Mouse (Mus musculus): ENCODE results near the gene Dynll2. TPM values are rescaled to one million over a fixed set of nuclear protein-coding genes. Genes with fewer than 3 reads are reported as not detected.
"Not testable (repeated sequence)": the region's sequence is repeated elsewhere in the genome, so short reads cannot be mapped to it uniquely, and the experiment has no call there.

Gene Dynll2
- total RNA-seq, 2 experiments from 2014 or later: 202 to 205 TPM

DNA sequence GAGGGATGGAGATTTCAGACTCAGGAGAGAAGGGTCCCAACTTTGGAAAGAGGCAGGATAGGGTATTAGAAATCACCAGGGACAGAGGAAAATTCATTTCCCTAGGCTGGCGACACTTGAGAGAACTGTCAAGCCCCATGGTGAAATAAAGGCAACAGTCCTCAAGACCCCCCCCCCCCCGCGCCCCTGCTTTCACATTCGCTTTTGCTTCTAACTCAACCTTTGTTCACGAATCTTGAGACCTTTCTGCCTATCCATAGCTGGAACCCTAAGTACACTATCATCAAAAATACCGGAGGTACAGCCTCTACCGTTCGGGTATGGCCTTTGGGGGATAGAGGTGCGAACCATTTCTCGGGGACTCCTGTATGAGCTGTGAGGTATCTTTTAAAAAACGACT is 528 bp upstream of the Dynll2 start:
- DNase-seq: no peak

DNA sequence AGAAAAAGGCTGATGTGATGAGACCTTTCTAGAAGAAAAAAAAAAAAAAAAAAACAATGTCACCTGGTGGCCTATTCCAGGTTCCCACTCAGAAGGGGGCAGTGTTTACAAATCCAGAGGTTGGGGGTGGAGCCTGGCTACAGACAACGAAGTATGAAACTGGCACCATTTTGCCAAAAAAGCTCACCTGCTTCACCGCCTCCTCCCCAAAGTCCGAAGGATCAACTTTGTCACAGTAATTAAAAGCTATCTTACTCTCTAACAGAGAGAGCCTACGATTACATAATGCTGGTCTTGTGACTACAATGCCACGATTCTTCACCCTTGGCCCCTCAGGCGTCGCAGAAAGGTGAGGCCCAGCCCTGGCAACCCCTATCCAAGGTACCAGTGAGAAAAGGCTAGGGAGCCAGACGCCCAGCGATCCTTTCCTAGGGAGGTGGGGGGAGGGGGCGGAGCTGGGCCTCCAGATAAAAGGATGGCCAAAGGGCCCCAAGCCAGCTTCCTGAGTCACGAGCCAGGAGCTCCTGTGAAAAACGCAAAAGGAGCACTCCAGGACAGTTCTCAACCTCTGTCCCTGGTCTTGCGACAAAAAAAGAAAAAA is 1.1 kb downstream of the Dynll2 start:
- peak; percentile 84 for DNase-seq

DNA sequence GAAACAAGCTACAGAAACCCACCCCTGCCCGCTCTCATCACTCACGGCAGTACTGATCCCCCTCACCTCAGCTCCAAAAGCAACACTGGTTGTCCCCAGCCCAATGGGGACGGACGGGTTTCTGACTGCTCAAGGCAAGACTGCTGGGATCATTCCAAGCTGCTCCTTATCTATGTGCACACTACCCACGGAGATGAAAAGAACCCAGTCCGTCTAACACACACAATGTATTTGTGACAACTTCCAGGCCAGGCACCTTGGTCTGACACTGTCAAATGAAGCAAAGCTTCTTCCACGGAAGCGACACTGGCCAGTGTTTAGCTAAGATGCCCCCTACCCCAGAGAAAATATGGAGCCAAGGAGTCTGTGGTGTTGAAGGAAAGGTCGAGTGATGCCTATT is 1.7 kb downstream of the Dynll2 start:
- DNase-seq: no peak

DNA sequence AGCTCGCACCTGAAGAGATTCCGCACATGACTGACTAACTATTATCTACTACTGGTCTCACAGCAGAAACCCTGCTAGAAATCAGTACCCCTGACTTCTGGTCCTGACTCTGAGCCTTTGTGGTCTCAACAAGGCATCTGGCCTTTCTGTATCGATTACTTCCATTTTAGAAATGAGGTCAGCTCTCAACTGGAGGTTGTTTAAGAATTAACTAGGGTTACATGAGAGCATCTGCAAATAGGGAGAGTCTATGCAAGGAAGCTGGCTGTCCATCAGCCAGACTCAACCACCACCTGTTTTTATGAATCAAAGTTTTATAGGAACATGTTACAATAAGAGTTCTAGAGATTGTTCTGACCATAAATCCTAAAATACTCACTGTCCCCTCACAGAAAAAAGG is 2.8 kb downstream of the Dynll2 start:
- no peak for DNase-seq

DNA sequence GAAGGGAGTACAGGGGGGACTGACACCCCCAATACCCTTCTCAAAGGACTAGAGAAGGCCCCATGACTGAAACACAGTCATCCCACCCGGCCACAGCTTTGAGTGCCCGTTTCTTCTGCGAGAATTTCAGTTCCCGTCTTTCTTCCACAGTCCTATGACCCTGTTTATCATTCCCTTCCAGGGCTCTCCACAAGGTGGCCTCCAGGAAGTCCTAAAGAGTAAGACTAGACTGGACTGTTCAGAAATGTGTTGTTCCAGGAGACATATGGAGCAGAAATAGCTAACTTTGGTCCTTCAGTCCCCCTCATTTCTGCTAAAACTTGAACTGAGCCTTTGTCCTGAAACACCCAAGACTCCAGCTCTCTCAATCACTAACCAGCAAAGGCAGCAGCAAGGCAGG is 8.4 kb downstream of the Dynll2 start:
- no peak for DNase-seq

DNA sequence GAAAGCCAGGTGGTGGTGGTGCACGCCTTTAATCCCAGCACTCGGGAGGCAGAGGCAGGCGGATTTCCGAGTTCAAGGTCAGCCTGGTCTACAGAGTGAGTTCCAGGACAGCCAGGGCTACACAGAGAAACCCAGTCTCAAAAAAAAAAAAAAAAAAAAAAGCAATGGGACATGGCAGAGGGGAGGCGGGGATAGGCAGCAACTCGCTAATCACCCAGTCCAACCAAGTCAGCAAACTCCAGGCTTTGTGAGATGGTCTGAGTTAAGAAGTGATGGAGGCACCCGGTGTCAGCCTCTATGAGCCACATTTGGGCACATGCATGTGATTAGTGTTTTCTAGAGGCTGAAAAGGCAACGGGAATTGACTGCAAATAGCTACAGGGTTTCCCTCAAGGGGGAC is 10.3 kb downstream of the Dynll2 start:
- DNase-seq: not testable (repeated sequence)

DNA sequence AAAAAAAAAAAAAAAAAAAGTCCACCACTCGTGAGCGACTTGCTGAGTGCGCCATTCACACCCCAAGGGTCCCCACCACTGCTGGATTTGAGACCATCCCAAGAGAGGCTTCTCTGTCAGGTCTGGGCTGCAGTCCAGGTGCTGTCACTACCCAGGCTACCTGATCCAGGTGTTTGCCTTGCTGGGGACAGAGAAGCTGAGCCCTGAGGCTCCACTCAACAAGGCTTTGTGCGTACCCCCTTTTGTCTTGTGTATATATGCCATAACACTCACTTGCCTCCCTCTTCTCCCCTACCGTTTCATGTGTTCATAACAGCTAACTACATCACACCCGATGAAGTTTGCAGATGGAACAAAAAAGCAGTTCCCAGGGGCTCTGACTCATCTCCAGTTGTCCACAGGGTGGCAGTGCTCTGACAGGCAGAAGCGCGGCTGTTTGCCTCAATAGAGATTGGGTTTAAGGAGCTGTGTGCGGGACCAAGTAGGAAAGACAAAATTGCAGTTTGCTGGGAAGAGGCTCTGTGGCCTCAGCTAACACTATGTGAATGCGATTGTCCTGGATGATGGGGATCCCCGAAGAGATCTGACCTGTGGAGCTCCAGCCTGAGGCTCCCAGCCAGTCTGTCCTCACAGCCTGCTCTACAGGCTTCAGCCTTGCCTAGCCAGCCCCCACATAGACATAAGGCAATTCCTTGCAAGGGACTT is 12.7 kb downstream of the Dynll2 start:
- DNase-seq: peak; percentile 74

DNA sequence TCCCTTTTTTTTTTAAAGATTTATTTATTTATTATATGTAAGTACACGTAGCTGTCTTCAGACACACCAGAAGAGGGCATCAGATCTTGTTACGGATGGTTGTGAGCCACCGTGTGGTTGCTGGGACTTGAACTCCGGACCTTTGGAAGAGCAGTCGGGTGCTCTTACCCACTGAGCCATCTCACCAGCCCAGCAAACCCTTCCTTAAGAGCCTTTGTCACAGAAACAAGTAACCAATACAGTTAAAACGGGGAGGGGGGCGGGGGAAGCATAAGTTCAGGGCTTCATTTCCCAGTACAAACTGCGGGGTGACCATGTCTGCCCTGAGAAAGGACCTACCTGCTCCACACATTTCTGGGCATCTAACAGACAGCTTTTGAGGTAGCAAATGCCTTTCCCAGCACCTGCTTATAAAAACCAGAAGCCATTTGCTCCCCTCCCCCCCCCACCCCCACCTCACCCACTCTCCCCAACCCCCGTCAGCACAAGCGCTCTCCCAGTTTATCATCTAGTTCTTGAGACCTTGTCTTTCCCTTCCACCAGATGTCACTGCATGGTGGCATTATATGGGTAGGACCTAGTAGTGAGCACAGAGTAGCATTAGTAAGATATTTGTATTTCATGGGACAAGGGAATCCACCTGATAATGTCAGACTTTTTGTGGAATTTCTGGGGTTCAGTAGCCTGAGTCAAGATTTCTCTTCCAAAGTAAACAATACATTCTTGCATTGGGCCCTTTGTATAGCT is 13.6 kb downstream of the Dynll2 start:
- no peak for DNase-seq

DNA sequence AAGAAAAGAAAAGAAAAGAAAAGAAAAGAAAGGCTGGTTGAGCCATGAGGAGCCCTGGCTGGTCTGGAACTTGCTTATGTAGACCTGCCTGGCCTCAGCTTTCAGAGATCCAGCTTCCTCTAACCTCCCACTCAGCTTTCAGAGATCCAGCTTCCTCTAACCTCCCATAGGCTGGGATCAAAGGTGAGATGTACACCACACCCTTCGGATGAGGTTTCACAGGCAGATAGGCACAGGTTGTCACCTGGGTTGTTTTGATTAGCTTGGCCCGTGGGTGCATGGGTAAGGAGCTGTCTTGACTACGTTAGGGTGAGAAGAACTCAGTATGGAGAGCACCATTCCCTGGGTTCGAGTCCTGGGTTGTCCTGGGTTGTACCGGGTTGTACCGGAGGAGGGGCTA is 14.5 kb downstream of the Dynll2 start:
- DNase-seq: no peak

DNA sequence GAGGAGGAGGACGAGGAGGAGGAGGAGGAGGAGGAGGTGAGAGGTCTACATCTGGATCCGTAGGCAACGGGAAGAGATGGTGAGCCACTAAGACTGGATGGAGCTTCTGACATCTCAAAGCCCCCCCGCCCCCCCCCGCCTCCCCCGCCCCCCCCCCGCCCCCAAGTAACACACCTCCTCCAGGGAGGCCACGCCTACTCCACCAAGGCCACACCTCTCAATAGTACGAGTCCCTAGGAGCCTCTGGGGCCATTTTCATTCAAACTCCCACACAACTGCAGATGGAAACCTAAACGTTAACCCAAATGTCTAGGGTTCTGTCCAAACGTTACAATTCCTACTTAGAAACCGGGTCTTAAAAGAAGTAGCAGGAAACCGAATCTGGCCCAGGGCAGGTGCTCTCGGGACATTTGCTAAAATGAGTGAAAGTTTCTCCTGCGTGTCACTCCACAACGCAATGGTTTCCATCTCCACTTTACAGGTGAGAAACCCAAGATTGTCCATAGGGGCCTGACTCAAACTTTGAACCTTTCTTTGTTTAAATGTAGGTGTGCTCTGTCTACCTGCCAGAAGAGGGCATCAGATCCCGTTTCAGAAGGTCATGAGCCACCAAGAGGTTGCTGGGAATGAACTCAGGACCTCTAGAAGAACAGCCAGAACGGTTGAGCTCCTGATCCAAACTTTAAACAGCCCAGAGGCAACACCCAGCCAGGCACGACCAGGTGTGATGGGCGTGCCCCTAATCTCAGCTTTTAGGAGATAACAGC is 18.8 kb downstream of the Dynll2 start:
- no peak for DNase-seq

DNA sequence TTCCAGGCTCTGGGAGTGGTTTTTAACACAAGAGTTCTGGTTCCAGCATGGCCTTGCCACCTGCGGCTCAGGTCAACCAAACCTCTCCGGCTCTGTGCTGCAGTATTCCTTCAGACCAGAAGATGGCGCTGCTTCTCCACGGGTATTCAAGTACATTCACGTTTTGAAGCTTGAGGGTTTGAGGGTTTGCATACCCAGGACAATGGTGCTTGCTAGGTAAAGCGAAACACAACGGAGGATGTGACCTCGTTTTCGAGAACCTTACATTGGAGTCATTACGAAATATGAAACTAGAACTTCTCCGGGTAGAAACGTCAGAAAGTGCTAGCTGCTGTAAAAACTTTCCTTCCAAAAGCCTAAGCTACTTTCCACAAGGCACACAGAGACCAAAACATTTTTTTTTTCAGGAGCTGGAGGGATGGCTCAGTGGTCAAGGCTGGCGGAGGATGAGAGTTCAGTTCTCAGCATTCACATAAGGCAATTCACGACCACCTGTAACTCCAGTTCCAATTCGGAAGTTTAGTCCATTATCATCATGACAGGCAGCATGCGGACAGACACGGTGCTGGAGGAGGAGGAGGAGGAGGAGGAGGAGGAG is 19.5 kb downstream of the Dynll2 start:
- DNase-seq: peak; percentile 89

DNA sequence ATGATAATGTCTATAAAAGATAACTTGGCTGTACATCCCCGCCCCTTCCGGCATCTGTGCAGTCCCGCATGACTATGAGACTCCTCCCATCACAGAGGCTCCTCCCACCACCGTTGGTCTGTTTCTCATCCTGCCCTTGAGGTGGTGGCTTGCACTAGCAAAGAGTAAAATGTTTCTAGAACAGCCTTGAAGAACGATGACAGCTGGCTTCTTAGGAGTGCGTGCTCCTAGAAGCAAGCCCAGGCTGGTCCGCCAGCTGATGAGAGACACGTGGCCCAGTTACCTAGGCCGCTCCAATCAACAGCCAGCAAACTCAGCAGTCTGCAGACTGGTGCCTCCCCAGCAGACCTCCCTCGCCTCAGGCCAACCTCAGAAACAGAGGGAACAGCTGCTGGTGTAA is 21.1 kb downstream of the Dynll2 start:
- no peak for DNase-seq

DNA sequence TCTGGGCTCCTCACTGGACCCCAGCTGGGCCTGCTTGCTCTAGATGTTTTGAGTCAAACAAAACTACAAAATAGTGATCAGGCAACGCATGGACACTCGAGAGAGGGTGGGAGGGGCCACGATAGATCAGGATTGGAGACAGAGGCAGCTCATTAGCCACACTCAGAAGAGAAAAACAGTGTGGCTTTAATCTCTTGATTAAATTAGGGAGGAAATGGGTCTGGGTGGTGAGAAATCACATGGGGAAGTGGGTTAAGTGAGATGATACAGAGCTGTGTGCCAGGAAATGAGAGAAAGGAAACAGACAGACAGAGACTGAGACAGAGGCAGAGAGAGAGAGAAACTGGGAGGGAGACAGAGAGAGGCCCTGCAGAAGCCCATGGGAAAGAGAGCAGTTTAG is 22.0 kb downstream of the Dynll2 start:
- no peak for DNase-seq

DNA sequence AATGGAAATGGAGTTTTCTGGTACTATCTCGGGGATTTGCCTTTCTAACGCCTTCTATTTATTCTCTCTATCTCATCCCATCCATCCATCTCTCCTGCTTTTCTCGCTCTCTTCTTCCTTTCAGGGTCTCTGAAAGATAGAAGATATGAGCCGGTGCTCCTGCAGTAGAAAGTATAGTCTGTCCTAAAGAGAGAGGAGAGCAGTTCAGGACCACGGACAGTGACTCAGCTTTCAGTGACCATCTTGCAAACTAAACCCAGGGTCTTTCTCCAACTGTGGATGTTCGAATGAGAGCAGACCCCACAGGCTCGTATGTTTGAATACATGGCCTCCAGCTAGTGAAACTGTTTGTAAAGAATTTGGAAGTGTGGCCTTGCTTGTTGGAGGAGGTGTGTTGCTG is 30.3 kb downstream of the Dynll2 start:
- no peak for DNase-seq

DNA sequence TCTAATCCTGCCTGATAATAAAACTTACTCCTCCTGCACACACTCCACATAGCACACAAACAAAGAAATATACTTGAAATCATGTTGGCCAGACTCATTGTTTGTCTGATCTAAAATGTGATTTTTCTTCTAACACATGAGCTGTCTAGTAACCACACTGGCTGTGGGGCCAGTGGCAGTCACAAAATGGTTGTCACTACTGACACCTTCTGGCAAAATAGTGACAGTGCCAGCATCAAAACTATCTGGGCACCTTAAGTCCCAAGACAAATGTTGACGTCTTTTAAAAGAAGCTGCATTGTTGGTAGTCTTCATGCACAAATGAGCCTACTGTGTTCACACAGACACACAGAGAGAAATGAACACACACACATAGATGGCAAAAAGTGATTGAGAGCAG is 32.2 kb downstream of the Dynll2 start:
- no peak for DNase-seq

DNA sequence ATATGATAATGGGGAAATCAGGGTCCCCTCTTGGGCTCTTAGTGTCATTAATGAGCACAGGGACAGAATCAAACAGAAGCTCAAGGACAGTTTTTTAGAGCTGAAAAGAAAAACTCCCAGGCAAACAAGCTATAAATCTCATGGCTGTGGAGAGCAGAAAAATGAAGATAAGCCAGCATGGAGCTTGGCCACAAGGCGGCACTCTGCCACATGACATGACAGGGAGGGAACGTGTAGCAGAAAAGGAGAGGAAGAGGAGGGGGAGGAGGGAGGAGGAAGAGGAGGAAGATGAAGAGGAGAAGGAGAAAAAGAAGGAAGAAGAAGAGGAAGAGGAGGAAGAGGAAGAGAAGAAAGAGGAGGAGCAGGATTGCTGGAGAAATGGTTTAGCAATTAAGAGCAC is 37.3 kb downstream of the Dynll2 start:
- DNase-seq: no peak

DNA sequence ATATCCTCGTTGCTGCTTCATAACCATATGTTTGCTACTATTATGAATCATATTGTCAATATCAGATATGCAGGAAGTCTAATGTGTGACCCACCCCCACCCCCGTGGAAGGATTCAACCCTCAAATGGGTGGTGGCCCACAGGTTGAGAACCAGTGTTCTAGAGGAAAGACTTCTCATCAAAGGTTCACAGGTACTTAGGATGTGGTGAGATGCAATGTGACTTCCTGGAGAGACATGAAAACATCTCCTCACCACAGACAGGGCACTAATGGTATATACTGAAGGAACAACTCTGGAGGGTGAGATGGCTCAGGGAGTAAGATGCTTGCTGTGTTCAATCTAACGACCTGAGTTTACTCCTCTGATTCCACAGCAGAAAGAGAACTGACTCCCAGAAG is 51.9 kb downstream of the Dynll2 start:
- no peak for DNase-seq

DNA sequence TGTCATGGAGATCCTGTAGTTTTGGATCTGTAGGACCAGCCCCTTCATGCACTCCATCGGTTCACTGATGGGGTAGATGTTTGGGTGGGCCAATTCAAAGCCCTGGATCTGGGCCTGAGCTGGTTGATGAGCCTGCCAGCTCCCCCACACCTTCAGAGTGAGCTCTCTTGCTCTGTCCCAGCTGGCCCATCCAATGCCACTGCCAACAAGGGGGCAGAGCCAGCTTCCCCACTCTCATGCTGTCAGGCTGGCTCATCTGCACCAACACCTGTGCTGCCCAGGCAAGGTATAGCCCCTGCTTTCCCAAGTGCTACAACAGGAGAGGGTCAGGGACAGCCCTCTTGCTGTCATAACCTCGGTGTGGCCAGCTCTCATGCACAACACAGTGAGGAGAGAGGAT is 53.6 kb downstream of the Dynll2 start:
- DNase-seq: no peak

DNA sequence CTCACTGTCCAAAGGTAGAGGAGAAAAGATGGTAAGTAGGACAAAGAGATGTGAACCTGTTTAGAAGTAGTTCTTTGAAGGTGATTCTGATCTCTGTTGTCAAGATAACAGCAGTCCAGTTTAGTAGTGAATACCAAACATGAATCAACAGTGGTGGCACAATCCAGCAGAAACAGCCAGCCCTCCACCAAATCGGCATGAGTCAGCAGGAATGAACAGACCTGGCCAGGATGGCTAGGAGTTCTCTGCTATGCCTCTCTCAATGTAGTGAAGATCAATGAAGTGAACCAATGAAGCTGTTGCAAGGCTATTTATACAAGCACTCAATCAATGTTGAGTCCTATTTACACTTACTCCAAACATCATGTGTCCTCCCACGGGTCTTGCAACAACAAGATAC is 57.0 kb downstream of the Dynll2 start:
- DNase-seq: no peak

Measured in heart, postnatal 4 days (tissue).